Mouse (Mus musculus): ENCODE results near the gene Rnf32. TPM values are rescaled to one million over a fixed set of nuclear protein-coding genes. Genes with fewer than 3 reads are reported as not detected.

Gene Rnf32
- polyA plus RNA-seq, 1 experiment from 2014 or later: not detected

DNA sequence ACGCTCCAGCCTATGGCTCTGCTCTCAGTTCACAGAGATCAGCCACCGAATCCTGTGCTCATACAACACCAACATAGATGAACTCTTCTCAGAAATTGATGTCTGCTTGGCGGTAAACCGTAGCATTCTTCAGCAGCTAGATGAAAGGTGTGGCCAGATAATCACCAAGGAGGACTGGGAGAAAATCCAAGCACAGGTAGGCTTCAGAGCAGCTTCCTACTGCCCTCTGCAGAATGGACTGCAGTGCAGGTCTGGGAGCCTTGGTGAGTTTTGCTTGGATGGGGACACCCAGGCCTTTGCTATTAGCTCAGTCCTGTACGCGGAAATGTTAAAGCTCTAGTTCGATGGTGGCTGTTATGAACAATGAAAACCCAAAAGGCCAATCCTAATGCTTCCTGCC is 28.3 kb downstream of the Rnf32 start:
- Histone ChIP-seq H3K4me3 (ENCODE audit: inconsistent target) (no peak overlapping the region), H3K36me3 (ENCODE audit: inconsistent target) (no peaks in the 10 kb centered on the region), H3K27ac (no peak overlapping the region), H3K79me2 (ENCODE audit: inconsistent target) (no peaks in the 10 kb centered on the region)
- 92% methylated on average over 7 of the region's 7 CpGs for WGBS (ENCODE audit: missing documents)

DNA sequence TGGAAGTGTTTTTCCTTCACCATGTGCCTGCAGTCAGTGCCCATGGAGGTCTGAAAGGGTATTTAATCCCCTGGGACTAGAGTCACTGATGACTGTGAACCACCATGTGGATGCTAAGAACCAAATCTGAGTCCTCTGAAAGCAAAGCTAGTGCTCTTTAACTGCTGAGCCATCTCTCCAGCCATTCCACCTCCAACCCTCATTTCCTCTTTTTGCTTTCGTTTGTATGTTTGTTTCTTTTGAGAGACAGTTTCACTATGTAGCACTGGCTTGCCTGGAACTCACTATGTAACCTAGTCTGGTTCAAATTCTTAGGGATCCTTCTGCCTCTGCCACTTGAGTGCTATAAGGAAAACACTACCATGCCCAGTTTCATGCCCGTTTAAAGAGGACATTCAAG is 34.7 kb downstream of the Rnf32 start:
- Histone ChIP-seq H3K36me3 (ENCODE audit: inconsistent target) (no peaks in the 10 kb centered on the region), H3K79me2 (ENCODE audit: inconsistent target) (no peaks in the 10 kb centered on the region), H3K27ac (no peak overlapping the region), H3K4me3 (ENCODE audit: inconsistent target) (no peak overlapping the region)
- WGBS (ENCODE audit: missing documents): 52% methylated on average over 2 of the region's 2 CpGs

DNA sequence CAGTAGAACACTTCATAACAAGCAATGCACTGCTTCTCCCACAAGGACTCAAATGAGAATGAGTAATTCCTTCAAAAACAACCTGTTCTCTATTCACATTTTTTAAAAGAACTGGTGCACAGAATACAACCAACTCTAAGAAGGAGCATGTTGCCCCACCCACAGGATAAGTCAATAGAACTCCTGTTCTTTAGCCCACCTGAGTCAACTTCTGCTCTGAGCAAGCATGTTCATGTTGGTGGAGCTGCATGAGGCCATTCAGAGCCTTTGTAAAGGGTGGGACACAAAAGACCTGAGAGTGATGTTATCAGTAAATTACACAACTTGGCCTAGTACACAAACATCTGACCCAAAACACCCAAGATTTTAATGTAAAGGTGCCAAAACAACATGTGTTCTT is 42.6 kb downstream of the Rnf32 start:
- no peaks in the 10 kb centered on the region for H3K79me2 ChIP-seq (ENCODE audit: inconsistent target)
- H3K4me3 ChIP-seq (ENCODE audit: inconsistent target): no peak overlapping the region
- no peak overlapping the region for H3K27ac ChIP-seq
- H3K36me3 ChIP-seq (ENCODE audit: inconsistent target): no peaks in the 10 kb centered on the region

DNA sequence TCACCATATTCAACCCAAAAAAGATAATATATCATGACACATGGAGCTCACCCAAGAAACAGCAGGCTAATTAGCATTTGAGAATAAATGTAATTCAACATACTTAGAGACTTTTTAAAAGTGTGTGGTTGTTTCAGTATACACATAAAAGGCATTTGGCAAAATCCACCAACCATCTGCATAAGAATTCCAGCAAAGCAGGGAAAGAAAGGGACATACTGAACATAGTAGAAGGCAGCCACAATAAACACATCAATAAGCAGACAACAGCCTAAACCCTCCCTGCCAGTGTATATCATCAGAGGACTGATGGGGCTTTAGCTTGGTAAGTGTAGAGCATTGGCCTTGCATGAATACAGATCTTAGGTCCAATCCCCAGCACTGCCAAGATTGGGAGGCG is 49.0 kb downstream of the Rnf32 start:
- H3K79me2 ChIP-seq (ENCODE audit: inconsistent target): no peaks in the 10 kb centered on the region
- no peaks in the 10 kb centered on the region for H3K36me3 ChIP-seq (ENCODE audit: inconsistent target)
- no peak overlapping the region for H3K4me3 ChIP-seq (ENCODE audit: inconsistent target)
- no peak overlapping the region for H3K27ac ChIP-seq
- no CpG with 5 or more reads among the region's 1 CpGs for WGBS (ENCODE audit: missing documents)

DNA sequence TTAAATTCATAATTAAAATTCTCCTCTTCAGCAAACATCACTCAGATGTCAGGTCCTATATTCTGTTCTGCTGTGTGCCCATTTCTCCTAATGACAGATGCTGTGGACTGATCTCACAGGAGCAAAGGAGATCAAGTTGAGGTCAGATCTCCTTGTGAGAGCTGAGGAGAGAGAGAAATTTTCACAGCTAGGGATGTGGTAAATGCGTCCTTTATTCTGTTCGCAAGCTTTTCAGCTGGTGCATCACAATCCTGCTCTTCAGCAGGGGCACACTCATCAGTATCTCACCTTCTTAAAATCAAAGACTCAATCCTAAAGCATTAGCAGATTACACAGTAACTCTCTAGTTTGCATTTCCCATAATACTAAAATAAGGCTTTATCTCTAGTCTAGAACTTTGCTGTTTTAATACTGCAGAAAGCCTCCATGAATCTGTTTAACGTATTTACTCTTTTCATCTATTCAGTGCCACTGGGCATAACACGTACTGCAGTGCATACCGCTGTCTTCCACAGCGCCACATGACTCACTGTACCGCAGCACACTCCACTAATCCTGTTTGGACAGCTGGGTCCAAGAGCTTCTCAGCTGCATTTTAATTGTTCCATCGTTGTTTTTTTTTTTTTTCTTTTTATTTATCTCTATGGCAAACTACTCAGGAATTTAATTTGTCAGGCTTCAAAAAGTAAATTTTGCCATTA is 55.2 kb downstream of the Rnf32 start:
- no peak overlapping the region for H3K4me3 ChIP-seq (ENCODE audit: inconsistent target)
- H3K79me2 ChIP-seq (ENCODE audit: inconsistent target): no peaks in the 10 kb centered on the region
- WGBS (ENCODE audit: missing documents): 92% methylated on average over 8 of the region's 8 CpGs
- H3K27ac ChIP-seq: no peak overlapping the region
- H3K36me3 ChIP-seq (ENCODE audit: inconsistent target): no peaks in the 10 kb centered on the region

DNA sequence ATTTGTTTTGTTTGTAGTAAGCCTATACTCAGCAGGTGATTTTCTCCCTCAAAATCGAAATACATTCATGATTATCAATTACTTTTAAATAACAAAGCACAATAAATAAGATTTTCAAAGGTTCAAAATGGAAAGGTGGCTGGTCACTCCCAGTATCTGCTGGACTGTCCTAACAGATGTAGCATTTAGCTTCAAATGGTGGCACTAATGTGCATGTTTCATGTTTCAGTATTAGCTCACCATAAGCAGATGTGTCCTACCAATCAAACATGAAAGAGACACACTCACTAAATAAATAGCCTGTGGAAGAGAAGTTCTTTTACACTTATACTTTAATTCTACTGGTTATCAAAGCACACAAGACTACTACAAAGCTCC is 55.7 kb downstream of the Rnf32 start:
- no peaks in the 10 kb centered on the region for H3K36me3 ChIP-seq (ENCODE audit: inconsistent target)
- H3K27ac ChIP-seq: no peak overlapping the region
- no peak overlapping the region for H3K4me3 ChIP-seq (ENCODE audit: inconsistent target)
- WGBS (ENCODE audit: missing documents): 100% methylated on average over 1 of the region's 1 CpGs
- no peaks in the 10 kb centered on the region for H3K79me2 ChIP-seq (ENCODE audit: inconsistent target)

DNA sequence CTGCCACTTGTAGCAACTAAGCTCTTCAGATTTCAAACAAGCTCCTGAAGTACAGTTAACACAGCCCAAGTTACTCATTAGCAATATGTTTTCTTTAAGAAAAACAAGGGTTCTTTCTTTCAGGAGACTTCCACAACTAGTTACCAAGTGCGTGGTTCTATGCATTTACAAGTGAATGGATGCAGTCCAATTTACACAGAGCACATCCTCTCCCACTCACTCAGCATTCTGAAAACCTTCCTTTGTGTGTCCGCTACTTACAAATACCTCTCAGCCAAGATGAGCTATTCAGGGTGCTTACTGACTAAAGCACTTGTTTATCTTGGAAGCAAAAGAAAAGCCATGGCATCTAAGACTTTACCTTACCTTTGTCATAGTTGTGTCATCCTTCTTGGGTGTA is 58.1 kb downstream of the Rnf32 start:
- no peak overlapping the region for H3K27ac ChIP-seq
- no peaks in the 10 kb centered on the region for H3K79me2 ChIP-seq (ENCODE audit: inconsistent target)
- 92% methylated on average over 2 of the region's 2 CpGs for WGBS (ENCODE audit: missing documents)
- no peaks in the 10 kb centered on the region for H3K36me3 ChIP-seq (ENCODE audit: inconsistent target)
- H3K4me3 ChIP-seq (ENCODE audit: inconsistent target): no peak overlapping the region

DNA sequence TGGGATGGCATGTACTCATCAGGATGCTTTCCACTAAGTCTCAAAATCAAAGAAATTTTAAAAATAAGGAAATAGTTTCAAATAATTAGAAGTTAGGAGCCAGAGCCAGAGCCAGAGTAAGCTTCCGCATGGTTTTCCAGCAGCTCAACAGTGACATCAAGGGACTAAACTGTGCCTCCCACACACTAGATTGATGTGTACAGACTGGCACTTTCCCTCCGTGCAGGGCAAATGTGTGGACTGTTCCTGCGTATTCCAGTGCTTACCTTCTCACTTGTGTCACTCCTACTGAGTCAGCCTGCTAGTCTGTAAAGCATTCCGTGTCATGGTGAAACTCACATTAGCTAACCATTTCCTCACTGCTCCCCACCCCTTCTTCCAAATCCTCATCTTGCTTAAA is 75.1 kb downstream of the Rnf32 start:
- WGBS (ENCODE audit: missing documents): 82% methylated on average over 4 of the region's 4 CpGs
- Histone ChIP-seq H3K36me3 (ENCODE audit: inconsistent target) (no peaks in the 10 kb centered on the region), H3K4me3 (ENCODE audit: inconsistent target) (no peak overlapping the region), H3K79me2 (ENCODE audit: inconsistent target) (no peaks in the 10 kb centered on the region), H3K27ac (no peak overlapping the region)

DNA sequence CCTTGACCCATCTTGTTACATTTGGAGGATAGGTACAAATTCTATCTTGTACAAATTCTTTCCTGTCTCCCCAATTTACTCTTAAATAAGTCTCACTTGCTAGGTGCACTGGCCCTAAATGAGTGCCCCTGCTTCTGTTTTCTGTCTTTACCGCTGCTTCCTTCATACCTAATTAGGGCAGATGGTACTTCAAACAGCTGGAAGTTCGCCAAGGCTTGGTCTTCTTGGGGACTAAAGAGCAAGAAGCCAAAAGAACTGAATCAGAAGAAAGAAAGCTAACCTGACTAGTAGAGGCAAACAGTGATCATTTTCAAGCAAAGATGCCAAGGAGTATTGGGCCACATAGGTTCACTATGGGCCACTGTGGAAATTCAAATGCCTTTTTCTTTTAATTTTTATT is 77.6 kb downstream of the Rnf32 start:
- Histone ChIP-seq H3K4me3 (ENCODE audit: inconsistent target) (no peak overlapping the region), H3K27ac (no peak overlapping the region), H3K79me2 (ENCODE audit: inconsistent target) (no peaks in the 10 kb centered on the region), H3K36me3 (ENCODE audit: inconsistent target) (no peaks in the 10 kb centered on the region)
- WGBS (ENCODE audit: missing documents): 98% methylated on average over 2 of the region's 2 CpGs

DNA sequence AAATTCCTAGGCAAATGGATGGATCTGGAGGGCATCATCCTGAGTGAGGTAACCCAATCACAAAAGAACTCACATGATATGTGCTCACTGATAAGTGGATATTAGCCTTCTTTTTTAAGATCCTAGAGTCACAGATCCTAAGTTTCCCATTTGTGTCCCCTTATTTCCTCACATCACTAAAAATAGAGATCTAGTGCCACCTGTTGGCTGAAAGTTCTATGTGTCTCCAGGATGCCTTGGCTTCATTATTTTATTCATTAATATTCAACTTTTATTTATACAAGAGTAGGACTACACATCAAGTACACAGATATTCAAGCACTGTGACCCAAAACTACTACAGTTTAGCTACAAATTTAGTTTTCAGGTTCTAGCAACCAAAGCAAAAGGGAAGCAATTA is 79.0 kb downstream of the Rnf32 start:
- H3K36me3 ChIP-seq (ENCODE audit: inconsistent target): no peaks in the 10 kb centered on the region
- H3K79me2 ChIP-seq (ENCODE audit: inconsistent target): no peaks in the 10 kb centered on the region
- H3K27ac ChIP-seq: no peak overlapping the region
- no peak overlapping the region for H3K4me3 ChIP-seq (ENCODE audit: inconsistent target)

Other genes with a start within 250 kb of the Rnf32 start
- gene Lmbr1, start 182.4 kb downstream of the Rnf32 start, polyA plus RNA-seq (2018): 1.2 to 2.4 TPM (median 2.1 TPM) in 3 replicates
- gene Nom1, start 238.7 kb downstream of the Rnf32 start, polyA plus RNA-seq (2018): 6.9 to 20.3 TPM (median 14.0 TPM) in 3 replicates

Data from macrophage (primary cell).